Mouse (Mus musculus) mesoderm, embryonic 11.5 days (tissue): ENCODE measurements around the gene Gm21976.

Source experiments
- DNase-seq: peaks from one replicate; pipeline ENCODE4 v3.0.0-alpha.2; 2012; ENCODE audit warnings: low read depth, low spot score

Gm21976 gene

DNA sequence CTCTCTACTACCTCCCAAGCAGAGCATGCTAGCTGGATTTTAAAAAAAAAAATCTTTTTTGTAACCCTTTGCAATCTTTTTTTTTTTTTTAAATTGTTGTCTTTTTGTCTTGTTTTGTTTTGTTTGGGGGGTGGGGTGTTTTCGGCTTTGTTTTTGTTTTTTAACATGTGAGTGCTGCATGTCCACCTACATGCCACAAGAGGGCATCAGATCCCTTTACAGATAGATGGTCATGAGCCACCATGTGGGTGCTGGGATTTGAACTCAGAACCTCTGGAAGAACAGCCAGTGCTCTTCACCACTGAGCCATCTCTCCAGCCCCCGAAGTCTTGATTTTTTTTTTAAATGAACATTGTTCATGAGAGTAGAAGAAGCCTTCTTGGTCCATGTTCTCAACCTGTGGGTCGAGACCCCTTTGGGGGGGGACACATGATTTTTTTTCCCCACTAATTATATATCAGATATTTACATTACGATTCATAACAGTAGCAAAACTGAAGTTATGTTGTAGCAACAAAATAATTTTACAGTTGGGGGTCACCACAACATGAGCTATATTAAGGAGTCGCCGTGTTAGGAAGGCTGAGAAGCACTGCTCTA is 18.3 kb downstream of the Gm21976 start:
- no peak for DNase-seq

DNA sequence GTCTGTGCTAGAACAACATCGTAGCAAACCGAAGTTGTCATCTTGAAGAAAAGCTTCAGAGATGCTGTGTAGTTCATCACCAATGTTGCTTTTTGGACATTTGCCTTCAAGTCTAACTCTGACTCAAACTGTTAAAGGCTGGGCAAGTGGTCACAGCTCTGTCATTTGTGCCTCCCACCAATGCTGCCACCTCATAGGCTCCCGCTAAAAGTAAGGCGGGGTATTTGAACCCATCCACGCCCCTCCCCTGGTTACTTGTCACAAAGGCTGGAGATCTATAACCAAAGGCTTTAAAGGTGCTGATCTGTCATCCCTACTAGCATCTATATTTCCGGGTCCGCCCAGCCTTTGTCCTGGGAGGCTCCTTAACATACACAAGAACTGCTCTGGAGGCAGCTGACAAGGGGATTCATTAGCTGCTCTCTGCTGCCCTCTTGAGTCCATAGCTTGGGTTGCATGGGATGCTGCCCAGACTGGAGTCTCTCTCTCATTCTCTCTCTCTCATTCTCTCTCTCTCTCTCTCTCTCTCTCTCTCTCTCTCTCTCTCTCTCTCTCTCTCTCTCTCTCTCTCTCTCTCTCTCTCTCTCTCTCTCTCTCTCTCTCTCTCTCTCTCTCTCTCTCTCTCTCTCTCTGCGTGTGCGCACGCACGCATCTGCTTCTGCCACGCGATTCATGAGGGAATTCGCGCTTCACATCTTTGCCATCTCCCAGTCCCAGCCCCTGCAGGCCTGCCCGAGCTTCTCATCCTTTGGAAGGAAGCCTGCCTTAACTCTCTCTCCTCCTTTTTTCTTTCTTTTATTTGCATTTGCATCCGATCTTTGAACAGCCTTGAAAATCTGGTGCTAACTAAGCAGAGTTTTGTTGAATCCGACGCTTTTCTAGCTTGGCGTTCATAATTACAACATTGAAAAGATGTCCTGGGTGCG is 19.4 kb downstream of the Gm21976 start:
- DNase-seq, result peak; percentile 93

DNA sequence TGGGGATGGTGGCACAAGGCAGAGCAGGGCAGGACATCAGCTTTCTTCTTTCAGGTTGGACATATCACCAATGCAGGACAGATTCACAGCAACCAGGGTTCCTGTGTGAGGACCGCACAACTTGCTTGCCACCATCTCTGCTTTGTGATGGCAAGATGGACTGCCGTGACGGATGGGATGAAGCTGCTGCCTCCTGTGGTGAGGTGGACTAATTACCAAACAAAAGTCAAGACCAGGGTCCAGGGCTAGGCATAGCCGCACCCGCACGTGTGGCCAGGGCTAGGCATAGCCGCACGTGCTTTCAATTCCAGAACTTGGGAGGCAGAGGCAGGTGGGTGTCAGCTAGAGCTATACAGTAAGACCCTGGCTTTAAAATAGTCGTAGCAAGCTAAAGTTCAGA is 25.6 kb downstream of the Gm21976 start:
- DNase-seq, result no peak

DNA sequence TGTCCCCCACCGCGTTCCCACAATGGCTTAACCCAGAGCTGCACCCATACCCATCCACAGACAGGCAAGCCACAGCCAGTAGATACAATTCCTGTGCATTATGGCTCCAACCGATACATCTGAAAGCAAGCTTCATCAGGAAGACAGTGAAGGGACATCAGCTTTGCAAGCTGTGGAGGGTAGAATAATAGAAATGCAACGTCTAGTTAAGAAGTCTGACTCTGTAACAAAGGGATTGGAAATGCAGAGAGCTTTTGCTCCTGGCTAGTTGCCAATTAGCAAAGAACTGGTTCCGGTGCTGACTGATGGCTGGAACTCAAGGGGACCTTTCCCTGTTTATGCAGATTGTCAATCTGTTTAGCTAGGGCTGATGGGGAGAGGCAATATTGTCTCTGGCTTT is 26.7 kb downstream of the Gm21976 start:
- no peak for DNase-seq

DNA sequence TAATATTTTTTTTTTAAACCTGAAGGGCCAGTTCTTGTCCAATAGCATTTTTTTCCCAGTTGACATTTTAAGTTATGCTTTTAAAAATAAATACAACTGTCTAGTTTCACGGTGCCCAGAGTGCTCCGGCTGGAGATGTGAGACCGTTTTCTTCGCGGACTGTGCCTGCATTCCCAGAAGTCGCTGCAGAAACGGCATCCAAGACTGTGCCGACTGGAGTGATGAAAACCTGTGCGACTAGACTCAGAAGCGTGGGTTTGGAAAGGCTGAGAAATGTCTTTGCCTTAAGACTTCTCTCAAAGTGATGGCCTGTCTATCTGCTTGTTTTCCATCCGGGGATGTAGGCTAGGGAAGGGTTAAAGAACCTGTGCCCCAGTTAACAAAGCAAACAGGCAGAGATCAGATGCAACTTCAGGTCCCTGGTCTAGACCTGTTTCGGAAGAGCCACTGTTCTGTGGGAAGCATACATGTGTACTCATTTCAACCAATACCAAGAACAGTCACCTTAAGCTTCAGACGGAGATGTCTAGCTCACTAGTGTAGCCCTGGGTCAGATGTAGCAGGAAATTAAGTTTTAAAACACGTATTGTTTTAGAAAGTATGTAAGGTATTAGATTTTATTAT is 27.3 kb downstream of the Gm21976 start:
- no peak for DNase-seq

DNA sequence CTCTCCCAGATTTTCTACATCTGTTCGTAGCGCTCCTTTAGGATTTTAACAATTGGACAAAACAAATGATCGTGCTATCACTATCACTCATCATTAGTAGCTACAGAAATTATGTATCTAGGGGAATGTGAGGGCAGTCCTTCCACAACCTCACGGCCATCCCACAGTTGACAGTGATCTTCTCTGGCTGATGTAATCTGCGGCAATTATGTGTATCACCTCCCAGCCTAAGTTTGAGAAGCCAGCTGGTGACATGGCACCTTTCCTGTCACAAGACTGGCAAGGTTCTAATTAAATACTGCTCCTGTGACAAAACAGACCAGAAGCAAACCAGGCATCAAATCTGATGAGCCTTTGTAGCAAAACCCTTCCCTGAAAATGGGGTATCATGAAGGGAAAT is 28.3 kb downstream of the Gm21976 start:
- DNase-seq, result no peak

DNA sequence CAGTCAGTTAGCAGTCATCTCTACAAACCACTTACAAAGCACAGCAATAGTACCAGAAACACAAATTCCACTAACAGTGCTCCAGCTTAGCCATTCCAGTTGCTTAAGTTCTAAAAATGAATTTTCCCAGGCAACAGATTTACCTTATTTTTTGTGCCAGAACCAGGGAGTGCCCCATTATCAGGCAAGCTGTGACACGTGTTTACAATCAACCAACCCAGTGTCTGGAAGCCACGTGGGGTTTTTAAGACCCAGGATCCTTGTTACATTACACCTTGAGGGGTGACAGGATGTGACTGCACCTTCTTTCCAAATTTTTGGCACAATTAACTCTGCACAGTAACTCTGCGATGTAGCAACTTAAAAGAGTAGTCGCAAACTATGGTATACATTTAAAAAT is 29.0 kb downstream of the Gm21976 start:
- DNase-seq, result no peak

DNA sequence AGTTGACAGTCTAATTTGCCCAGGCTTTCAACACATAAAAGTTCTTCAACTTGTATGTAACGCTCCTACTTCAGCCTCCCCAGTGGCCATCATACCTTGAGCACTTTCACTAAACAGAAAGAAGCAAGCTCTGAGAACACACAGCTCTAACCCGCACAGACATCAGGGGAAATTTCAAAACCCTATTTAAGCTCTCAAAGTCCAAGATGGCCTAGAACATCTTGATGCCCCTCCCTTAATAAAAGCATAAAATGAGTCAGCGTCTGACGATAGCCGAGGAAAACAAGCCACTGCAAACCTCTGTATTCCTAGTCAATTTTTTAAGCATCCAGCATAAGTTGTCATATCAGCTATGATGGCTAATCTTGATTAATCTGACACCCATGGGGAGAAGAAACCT is 31.9 kb downstream of the Gm21976 start:
- DNase-seq, result no peak

DNA sequence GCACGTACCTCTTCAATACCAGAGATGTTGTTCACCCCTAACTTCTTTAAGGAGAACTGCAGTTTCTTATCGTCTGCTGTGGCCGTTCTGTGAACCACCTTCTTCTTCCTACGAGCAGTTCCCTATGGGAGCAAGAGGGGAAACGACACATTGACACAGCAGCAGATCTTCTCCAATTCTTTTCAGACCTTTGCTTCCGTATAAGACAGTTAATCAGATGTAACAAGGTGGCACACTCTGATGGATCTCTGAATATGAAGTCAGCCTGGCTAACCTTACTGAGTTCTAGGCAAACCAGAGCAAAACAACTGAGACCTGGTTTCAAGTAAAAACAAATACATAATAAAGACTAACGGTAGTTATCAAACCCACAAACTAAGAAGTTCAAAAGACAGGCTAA is 33.9 kb downstream of the Gm21976 start:
- no peak for DNase-seq

DNA sequence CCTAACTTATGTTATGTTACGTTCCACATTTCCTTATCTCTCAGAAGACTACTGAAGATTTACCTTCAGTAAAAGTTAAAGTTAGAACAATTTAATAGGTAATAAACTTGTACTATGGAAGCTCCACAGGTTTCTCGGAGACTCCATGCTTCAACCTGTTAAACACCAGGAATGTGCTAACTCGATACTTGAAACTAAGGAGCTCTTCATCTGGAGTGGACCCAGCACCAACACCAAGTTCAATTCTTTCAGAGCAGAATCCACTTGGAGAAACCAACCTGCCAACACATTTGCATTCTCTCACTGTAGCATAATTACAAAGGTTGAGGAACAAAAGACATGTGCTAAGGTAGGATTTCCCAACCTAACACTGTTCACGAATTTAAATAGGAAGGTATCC is 35.4 kb downstream of the Gm21976 start:
- DNase-seq, result no peak

DNA sequence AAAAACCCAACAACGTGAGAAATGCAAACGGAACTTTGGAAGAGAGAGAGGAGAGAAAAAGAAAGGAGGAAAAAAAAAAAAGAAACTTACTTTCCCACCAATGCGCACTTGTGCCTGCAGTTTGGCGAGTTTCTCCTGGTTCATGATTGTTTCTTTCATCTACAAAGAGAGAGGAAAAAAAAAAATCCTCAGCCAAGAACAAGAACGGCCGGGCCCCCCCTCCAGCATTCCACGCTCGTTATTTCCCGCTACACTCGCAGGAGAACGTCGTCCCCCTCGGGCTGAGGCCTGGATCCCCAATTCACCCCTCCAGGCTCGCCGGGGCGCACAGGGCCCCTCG is 36.4 kb downstream of the Gm21976 start:
- DNase-seq, result no peak

DNA sequence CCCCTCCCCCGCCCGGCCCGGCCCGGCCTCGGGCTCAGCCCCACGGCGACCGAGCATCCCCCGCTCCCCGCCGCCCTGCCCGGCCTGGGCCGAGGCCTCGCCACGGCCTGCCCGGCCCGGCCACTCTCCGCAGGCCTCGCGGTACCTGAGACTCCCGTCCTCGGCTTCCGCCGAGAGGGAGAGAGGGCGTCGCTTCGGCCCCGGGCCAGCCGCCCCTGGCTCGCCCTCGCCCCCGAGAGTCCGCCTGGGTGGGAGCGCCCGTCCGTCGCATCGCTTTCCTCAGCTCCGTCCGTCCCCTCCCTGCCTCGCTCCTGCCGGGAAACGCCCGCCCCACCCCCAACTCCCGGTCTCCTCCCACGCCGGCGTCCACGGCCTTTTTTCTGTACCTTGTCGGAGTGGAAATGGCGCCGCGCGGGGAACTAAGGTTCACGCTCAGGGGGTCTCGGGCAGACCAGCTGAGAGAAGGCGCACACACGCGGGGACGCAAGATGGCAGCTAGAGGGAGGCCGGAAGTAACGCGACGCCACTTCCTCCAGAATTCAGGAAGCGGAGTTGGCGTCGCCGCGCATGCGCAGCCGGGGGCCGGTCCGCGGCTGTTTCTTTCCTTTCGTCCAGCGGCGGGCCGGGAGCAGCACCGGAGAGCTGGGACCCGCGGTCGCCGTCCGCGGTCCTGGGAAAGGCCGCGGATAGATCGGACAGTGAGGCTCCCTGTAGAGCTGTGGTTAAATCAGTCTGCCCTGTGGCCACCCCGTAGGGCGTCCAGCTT is 37.0 kb downstream of the Gm21976 start, which contains the start of gene Btf3:
TSS of gene Btf3 (minus strand) at position 527 of the 766 bp plus-strand sequence.
- DNase-seq, result peak; percentile 96

DNA sequence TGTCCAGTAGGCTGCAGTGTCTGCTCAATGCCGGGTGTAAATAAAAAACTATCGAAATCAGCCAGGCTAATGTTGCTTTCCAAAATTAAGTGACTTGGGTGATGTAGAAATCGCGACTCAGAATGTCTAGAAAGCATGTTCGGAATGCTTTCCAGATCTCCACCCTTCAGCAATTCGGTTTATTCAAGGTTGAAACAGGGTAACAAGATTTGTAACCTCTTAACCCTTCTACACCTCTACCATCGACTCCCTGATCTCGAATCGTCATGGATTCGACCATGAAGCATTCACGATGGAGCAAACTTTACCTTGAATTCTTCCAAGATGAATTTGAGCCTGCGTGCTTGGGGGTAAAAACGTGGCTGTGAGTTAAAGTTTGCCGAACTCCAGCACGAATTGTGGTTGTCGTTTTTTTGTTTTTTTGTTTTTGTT is 37.6 kb downstream of the Gm21976 start:
- no peak for DNase-seq

DNA sequence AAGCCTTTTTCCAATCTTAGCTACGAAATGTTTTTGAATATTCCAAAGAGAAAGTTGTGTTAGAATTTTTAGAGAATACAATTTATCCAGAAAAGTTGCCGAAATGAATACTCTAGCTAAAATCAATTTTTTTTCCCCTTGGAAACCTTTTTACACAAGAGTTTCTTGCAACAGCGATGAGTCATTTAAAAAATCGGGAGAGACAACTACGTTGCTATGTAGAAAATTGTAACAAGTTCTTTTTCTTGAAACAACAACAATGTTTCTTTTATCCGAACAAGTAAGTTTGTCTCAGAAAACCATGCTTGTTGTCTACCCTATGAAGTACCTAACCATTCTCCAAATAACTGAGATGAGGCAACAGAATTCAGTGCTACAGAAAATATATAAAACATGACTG is 38.2 kb downstream of the Gm21976 start:
- no peak for DNase-seq

DNA sequence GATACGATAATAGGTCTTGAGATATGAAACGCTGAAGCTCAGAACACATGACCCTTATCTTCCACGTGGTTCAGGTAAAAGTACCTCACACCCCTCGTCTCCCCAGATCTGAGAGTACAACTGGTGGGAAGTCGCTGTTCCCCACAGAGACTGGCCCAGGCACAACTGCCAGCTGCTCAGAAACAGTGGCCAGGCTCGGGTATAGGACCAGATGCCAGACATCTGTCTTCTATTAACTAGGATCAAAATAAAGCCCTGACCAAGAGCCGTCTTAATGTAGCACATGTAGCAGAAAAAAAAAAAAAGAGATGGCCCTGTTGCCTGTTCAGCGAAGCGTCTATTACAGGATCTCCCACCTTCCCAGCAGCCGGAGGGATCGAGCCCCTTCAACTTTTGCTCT is 45.3 kb downstream of the Gm21976 start:
- DNase-seq, result no peak

DNA sequence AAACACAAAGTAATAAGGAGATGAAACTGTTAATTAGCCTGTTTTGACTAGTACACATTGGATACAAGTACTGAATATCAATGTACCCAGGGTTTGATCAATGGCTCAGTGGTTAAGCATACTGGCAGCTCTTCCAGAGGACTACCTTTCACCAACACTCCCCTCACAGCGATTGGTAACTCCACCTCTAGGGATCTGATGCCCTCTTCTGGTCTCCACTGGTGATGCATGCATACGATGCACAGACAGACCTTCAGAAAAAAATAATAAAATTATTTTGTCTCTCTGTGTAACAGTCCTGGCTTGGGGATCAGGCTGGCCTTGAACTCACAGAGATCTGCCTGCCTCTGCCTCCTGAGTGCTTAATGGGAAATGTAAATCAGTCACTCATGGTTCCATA is 52.4 kb downstream of the Gm21976 start:
- no peak for DNase-seq

DNA sequence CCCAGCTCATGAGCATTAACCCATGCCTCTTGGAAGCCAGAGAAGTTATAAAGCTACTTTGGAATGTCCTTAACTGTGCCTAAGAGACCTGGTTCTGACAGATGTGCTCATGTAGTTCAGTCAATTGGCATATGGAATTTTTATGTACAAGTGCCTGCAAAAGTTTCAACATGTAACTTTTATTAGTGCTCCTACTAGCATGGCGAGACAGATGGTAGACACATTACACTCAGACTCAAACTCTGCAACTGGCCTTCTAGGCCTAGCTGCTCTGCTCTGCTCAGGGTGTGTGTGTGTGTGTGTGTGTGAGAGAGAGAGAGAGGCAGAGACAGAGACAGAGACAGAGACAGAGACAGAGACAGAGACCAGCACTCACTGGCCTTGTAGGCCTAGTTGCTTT is 56.5 kb downstream of the Gm21976 start:
- no peak for DNase-seq

DNA sequence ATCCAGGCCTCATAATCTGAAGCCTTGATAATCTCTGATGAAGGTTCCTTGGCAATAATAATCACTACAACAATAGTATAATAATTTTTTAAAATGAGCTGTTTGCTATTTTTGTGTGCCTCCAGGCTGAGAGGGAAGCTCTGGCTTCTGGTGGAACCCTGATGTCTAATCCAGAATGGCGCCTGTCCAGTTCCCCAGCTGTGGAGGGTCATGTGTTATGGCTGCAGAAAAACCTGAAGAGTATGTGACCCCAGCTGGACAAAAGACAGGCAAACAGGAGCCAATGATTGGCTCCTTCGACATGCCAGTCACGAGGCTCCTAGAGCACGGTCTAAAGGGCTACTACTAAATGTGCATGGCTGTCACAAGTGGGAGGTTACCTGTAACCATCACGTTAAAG is 60.8 kb downstream of the Gm21976 start:
- DNase-seq, result no peak

DNA sequence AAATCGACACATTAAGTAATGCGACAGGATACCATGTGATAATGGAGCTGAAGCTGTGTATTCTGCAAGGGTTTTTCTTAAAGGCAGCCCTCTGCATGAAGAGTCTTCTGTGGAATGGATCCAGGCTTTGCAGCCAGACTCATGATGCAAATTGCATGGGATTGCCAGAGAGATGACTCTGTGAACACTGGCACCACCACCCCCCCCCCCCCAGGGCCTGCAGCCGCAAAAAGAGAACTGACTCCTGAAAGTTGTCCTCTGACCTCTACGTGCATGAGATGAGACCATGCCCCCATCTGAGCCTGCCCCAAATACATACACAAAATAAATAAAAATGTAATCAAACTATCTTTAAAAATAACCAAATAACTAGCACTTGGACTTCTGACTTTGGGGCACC is 69.8 kb downstream of the Gm21976 start:
- DNase-seq, result no peak

DNA sequence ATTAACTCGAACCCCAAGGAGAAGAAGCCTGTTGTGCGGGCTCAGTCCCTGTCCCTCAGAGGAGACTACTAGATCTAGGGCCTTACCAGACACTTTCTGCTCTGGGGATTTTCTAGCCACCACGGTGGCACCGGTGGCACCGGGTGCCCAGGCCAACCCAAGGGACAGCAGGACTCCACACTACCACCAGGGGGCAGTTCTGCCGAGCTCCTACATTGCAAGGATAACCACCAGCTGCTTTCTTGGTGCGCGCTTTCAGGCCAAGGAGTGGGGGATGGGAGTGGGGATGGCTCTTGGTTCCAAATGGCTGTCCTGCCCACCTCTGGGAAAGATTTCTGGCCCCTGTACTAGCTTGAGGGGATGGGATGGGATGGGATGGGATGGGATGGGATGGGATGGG is 71.8 kb downstream of the Gm21976 start:
- peak; percentile 62 for DNase-seq

DNA sequence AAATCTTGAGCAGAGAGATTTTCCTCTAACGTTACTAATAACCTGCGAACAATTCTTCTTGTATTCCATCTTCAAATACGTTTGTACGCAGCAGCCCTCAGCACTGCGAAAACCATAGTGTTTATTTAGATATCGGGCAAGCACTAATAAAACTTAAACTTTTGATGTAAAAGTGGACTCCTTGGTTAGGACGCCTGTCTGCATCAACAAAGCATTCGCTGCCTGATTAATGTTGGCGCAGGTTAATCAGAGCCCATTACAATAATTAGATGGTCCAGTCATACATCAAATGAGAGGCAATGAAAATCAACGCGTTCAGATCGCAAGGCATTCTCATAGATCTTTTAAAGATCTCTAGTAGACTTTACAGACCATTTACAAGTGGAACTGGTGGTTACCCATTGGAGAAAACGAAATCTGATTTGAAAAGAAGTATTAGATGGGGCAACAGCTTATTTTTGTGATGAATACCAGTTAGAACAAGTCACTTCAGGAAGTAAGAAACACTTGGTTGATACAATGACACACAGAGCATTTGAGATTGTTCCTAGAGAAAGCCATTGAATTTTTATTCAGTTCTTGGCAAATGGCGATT is 72.8 kb downstream of the Gm21976 start:
- no peak for DNase-seq

DNA sequence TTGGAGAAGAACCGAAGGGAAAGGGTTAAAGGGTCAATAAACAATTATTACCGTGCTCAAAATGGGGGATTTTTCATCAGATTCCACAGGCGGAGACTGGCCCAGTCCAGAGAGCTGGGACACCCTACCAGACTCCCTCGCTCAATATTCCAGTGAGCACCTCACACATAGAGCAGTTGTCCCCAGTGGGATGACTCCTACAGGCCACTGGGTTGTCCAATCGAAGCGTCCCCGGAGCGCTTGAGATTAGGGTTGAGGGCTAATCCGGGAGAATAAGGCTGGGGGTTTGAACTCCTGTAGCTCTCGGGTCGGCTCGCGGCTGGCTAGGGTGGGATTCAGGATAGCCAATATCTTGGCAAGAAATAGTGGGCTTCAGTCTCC is 74.0 kb downstream of the Gm21976 start:
- DNase-seq, result no peak
